8 mouse cellular contexts compared by ENCODE assay signal in the genomic region with DNA sequence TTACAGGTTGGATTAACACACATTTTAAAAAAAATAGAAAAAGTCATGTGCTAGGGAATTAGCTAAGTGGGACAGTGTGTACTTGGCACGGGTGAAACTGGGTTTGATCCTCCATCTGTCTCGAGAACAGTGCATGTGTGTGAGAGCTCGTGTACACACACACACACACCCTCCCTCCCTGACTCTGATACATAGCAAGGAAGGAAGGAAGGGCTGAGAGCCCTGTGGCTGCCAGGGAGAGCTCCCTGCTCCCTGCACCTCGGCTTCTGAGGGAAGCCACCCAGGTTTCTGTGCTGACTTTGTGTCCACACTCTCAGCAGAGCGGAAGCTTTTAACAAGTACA.
DNase-seq lines count a peak whose midpoint lies in the region; ATAC-seq and TF ChIP-seq lines count a peak whose summit lies in the region.

No protein-coding gene starts in this region.

- peak; percentile 36; the same call in 1 of the 2 replicates for ATAC-seq in embryonic facial prominence, embryonic 15.5 days (ENCODE audit: insufficient number of reproducible peaks, low FRiP score, low TSS enrichment, low read depth)
- peak; percentile 51 for ATAC-seq in hindbrain, embryonic 13.5 days (ENCODE audit: low FRiP score)
- ATAC-seq in liver, postnatal 0 days = peak; percentile 84

- no peaks in the 10 kb centered on the region for H3K9me3 ChIP-seq in embryonic facial prominence, embryonic 15.5 days (replicated peaks)
- no peaks in the 10 kb centered on the region for H3K9me3 ChIP-seq in hindbrain, embryonic 13.5 days
- H3K9me3 ChIP-seq in liver, postnatal 0 days (ENCODE audit: low read length) = no peaks in the 10 kb centered on the region

- H3K27me3 ChIP-seq in embryonic facial prominence, embryonic 15.5 days = no peaks in the 10 kb centered on the region
- H3K27me3 ChIP-seq in hindbrain, embryonic 13.5 days = no peaks in the 10 kb centered on the region
- no peaks in the 10 kb centered on the region for H3K27me3 ChIP-seq in liver, postnatal 0 days (ENCODE audit: insufficient read depth, low read length)

- peak overlapping the region; percentile 85 for H3K27ac ChIP-seq in embryonic facial prominence, embryonic 15.5 days (replicated peaks)
- no peak overlapping the region; the same call in 1 of the 2 replicates for H3K27ac ChIP-seq in hindbrain, embryonic 13.5 days
- H3K27ac ChIP-seq in liver, postnatal 0 days (ENCODE audit: low read depth) = peak overlapping the region; percentile 94
- peak overlapping the region; percentile 97 for H3K27ac ChIP-seq in olfactory bulb, adult 2 months (ENCODE audit: insufficient read depth, low read depth, low read length)

- H3K36me3 ChIP-seq in embryonic facial prominence, embryonic 15.5 days = no peaks in the 10 kb centered on the region
- no peaks in the 10 kb centered on the region for H3K36me3 ChIP-seq in hindbrain, embryonic 13.5 days
- H3K36me3 ChIP-seq in liver, postnatal 0 days (replicated peaks; ENCODE audit: insufficient read depth, low read length) = no peaks in the 10 kb centered on the region

- no peak overlapping the region for H3K9ac ChIP-seq in embryonic facial prominence, embryonic 15.5 days
- H3K9ac ChIP-seq in hindbrain, embryonic 13.5 days = no peak overlapping the region
- H3K9ac ChIP-seq in liver, postnatal 0 days (replicated peaks) = 0 out of 2 replicates have a peak overlapping the region, but pooled peaks have one; percentile 6

- no peak for TF ChIP-seq POLR2A in olfactory bulb, adult 2 months (IDR thresholded peaks at IDR 0.05; ENCODE audit: insufficient read depth, low read depth, low read length)

- peak overlapping the region; percentile 24 for H3K4me2 ChIP-seq in embryonic facial prominence, embryonic 15.5 days (replicated peaks)
- H3K4me2 ChIP-seq in hindbrain, embryonic 13.5 days = peak overlapping the region; percentile 49
- no peak overlapping the region for H3K4me2 ChIP-seq in liver, postnatal 0 days (ENCODE audit: low read depth, low read length)

- no peak overlapping the region; the same call in 1 of the 2 replicates for H3K4me3 ChIP-seq in embryonic facial prominence, embryonic 15.5 days (replicated peaks)
- H3K4me3 ChIP-seq in hindbrain, embryonic 13.5 days = no peak overlapping the region; the same call in 1 of the 2 replicates
- H3K4me3 ChIP-seq in liver, postnatal 0 days (ENCODE audit: low read depth, low read length) = no peak overlapping the region
- no peak overlapping the region for H3K4me3 ChIP-seq in olfactory bulb, adult 2 months (ENCODE audit: insufficient read depth, low read depth, low read length)

- peak; percentile 89 for TF ChIP-seq EP300 in liver, postnatal 0 days (IDR thresholded peaks at IDR 0.05; ENCODE audit: low read depth)

- no peak for TF ChIP-seq CTCF in liver, postnatal 0 days (IDR thresholded peaks at IDR 0.05; ENCODE audit: low read depth)
- TF ChIP-seq CTCF in olfactory bulb, adult 2 months (IDR thresholded peaks at IDR 0.05; ENCODE audit: insufficient read depth, low read depth, low read length) = no peak

- WGBS in embryonic facial prominence, embryonic 15.5 days = 9% methylated on average over 5 of the region's 5 CpGs
- WGBS in hindbrain, embryonic 13.5 days = 10% methylated on average over 5 of the region's 5 CpGs
- WGBS in liver, postnatal 0 days (ENCODE audit: insufficient replicate concordance) = 15% methylated on average over 5 of the region's 5 CpGs
- 10% methylated on average over 5 of the region's 5 CpGs for WGBS in olfactory bulb, adult 2 months

- DNase-seq in urinary bladder, postnatal 14 days (ENCODE audit: low spot score) = peak; percentile 27
- DNase-seq in urinary bladder, adult 18-20 months (ENCODE audit: low spot score in 2 of 2) = no peak
- DNase-seq in liver, postnatal 0 days = peak; percentile 40
- no peak for DNase-seq in frontal cortex, postnatal 14 days (ENCODE audit: low spot score in 2 of 2)
- DNase-seq in spleen, postnatal 36 days (ENCODE audit: low spot score in 2 of 2) = no peak

- H3K4me1 ChIP-seq in embryonic facial prominence, embryonic 15.5 days = peaks cover 31% of the 10 kb centered on the region
- peaks cover 23% of the 10 kb centered on the region for H3K4me1 ChIP-seq in hindbrain, embryonic 13.5 days (replicated peaks)
- H3K4me1 ChIP-seq in liver, postnatal 0 days (ENCODE audit: insufficient read depth) = peaks cover 30% of the 10 kb centered on the region
- peaks cover 44% of the 10 kb centered on the region for H3K4me1 ChIP-seq in olfactory bulb, adult 2 months (ENCODE audit: control insufficient read depth, insufficient read depth, low read length)

Comparison
In these comparisons a context has a peak if more than half of its experiments do, and no peak if none do; other contexts are left out.
1. DNase-seq: peak in urinary bladder, postnatal 14 days (single experiment) and liver, postnatal 0 days (single experiment); none in urinary bladder, adult 18-20 months (0 of 2), frontal cortex, postnatal 14 days (0 of 2) and spleen, postnatal 36 days (0 of 2).
2. Peak in every context shown above with its lines, with median percentiles within 50 percentile points of each other: ATAC-seq.